Mouse (Mus musculus) stomach, embryonic 14.5 days (tissue): ENCODE data around the gene 6330409D20Rik. TPM values are rescaled to one million over a fixed set of nuclear protein-coding genes. Genes with fewer than 3 reads are reported as not detected.

Experiments used
- ATAC-seq: fragments of 200-750 bp; cut with Nextera tagmentation; 2 replicates; pipeline ENCODE4 v1.8.0; 2017; ENCODE audit warnings: low read depth, moderate TSS enrichment; ENCODE audit not compliant: insufficient number of reproducible peaks, insufficient read depth, low FRiP score
- H3K27ac ChIP-seq: fragments of 300-500 bp; sonication (generic); 2 replicates; pipeline ENCODE4 v1.5.1; 2014; ENCODE audit warnings: mild to moderate bottlenecking, low read length, moderate library complexity, mixed read lengths
- H3K27me3 ChIP-seq: fragments of 300-500 bp; sonication (generic); 2 replicates; pipeline ENCODE4 v1.6.1; 2014; ENCODE audit warnings: low read length, control low read depth, mixed read lengths; ENCODE audit not compliant: control insufficient read depth, insufficient read depth
- H3K36me3 ChIP-seq: fragments of 300-500 bp; sonication (generic); 2 replicates; pipeline ENCODE4 v1.6.1; 2014; ENCODE audit warnings: mild to moderate bottlenecking, control low read depth, low read length, moderate library complexity, mixed read lengths; ENCODE audit not compliant: control insufficient read depth, insufficient read depth
- H3K4me1 ChIP-seq: fragments of 300-500 bp; sonication (generic); 2 replicates; pipeline ENCODE4 v1.6.1; 2014; ENCODE audit warnings: low read length, control low read depth, mixed read lengths; ENCODE audit not compliant: control insufficient read depth, insufficient read depth
- H3K4me2 ChIP-seq: fragments of 300-500 bp; sonication (generic); replicated peaks from 2 replicates; pipeline ENCODE4 v1.6.1; 2014; ENCODE audit warnings: low read depth, low read length, control low read depth
- H3K4me3 ChIP-seq: fragments of 300-500 bp; sonication (generic); 2 replicates; pipeline ENCODE4 v1.5.1; 2014; ENCODE audit warnings: low read depth, low read length, control low read depth
- H3K9ac ChIP-seq: fragments of 300-500 bp; sonication (generic); replicated peaks from 2 replicates; pipeline ENCODE4 v1.6.1; 2014; ENCODE audit warnings: low read depth, mild to moderate bottlenecking, control low read depth, low read length, moderate library complexity, mixed read lengths
- H3K9me3 ChIP-seq: fragments of 300-500 bp; sonication (generic); 2 replicates; pipeline ENCODE4 v1.6.1; 2016; ENCODE audit warnings: low read depth, low read length, control low read depth; ENCODE audit not compliant: control insufficient read depth
- WGBS: fragments of 180-500 bp; shearing (Covaris S2); extraction: QIAGEN DNeasy Blood & Tissue Kit; methylation state at CpG from one replicate; pipeline ENCODE4 v1.1.7; 2014; 5-methylcytosine and 5-hydroxymethylcytosine counted together
- microRNA counts: library from miRNA; unstranded; fragments of <30 nt; microRNA quantifications from one replicate; lab custom pipeline; 2016
- microRNA-seq: library from miRNA; unstranded; fragments of <30 nt; microRNA quantifications from one replicate; pipeline ENCODE4, GENCODE M21; 2016
- polyA plus RNA-seq: library from polyadenylated mRNA; unstranded; fragments of >200 nt; fragmentation: Nextera tagmentation; extraction: Ambion mirVana; gene quantifications from 2 replicates; pipeline ENCODE4 v1.2.1, GENCODE M21; 2014

Gene 6330409D20Rik
- polyA plus RNA-seq, 1 experiment from 2014 or later: 0.67 TPM

DNA sequence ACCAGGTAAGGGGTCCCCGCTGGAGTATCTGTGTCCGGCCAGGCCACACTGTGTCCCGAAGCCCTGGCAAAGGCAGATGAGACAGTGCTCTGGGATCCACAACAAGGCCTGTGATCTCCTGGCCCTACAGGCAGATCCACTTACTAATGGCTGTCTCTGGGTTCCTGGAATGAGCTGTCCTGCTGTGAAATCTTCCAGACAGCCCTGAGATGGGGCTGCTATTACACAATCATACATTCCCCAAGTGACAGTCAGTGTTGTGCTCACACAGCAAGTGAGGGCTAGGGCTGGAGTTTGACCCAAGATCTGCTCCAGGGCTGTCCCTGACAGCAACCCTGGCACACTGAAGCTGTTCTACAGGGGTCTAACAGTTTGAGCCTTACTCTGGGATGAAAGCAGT lies 55.0 kb downstream of the 6330409D20Rik start:
- no peaks in the 10 kb centered on the region for H3K9me3 ChIP-seq
- no peak overlapping the region for H3K9ac ChIP-seq
- H3K36me3 ChIP-seq: peaks cover 52% of the 10 kb centered on the region
- H3K27ac ChIP-seq: no peak overlapping the region
- no peak overlapping the region for H3K4me3 ChIP-seq
- WGBS: 90% methylated on average over 3 of the region's 3 CpGs
- no peak overlapping the region for H3K4me2 ChIP-seq
- peaks cover 9% of the 10 kb centered on the region for H3K4me1 ChIP-seq
- no peak for ATAC-seq
- H3K27me3 ChIP-seq: no peaks in the 10 kb centered on the region

DNA sequence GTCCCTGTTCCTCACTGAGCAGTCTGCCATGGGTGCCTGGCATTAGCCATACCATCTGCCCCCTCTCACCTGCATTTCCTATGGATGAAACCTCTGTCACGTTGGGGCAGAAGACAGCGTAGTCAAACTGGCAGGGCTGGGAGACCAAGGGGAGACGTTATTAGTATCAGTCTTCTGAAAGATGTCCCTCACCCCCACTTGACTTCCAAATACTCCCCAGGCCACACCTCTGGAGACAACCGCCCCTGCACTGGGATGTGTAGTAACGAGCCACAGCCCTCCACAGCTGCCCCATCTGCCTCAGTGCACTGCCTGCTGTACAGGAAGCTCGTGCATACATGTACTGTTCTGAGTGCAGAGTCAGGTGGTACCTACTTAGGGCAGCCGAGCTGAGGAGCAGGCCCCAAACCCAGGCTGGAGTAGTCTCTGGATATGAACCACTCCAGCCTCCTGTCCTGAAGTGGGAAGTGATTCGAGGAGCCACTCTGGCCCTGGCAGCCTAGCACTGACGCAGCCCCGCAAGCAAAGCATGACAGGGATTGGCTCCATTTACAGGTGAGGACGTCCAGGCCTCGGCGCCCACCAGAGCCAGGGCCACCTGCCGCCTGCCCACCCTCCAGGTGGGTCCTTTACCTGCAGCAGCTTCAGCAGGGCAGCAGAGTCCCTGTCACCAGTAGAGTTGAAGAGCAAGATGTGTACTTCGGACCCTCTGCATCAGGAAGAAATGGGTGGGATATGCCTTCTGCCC lies 56.0 kb downstream of the 6330409D20Rik start:
- peaks cover 13% of the 10 kb centered on the region for H3K4me1 ChIP-seq
- no peak overlapping the region for H3K4me2 ChIP-seq
- no peak overlapping the region for H3K27ac ChIP-seq
- no peak for ATAC-seq
- H3K36me3 ChIP-seq: peaks cover 56% of the 10 kb centered on the region
- H3K27me3 ChIP-seq: no peaks in the 10 kb centered on the region
- no peaks in the 10 kb centered on the region for H3K9me3 ChIP-seq
- no peak overlapping the region for H3K4me3 ChIP-seq
- 91% methylated on average over 15 of the region's 15 CpGs for WGBS
- no peak overlapping the region for H3K9ac ChIP-seq

DNA sequence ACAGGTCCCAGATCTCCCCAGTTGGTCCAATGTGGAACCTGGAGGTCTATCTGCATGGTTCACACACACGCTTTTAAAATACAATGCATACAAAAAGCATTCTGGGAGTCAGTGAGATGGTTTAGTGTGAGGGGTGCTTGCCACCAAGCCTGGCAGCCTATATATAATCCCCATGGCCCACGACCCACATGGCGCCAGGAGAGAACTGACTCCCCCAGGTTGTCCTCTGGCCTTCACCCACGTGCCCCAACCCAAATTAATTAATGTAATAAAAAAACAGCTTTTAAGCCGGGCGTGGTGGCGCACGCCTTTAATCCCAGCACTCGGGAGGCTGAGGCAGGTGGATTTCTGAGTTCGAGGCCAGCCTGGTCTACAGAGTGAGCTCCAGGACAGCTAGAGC lies 57.1 kb downstream of the 6330409D20Rik start:
- Histone ChIP-seq H3K9me3 (no peaks in the 10 kb centered on the region), H3K27me3 (no peaks in the 10 kb centered on the region), H3K9ac (no peak overlapping the region), H3K4me1 (peaks cover 14% of the 10 kb centered on the region), H3K4me2 (no peak overlapping the region), H3K4me3 (no peak overlapping the region), H3K27ac (no peak overlapping the region), H3K36me3 (peaks cover 56% of the 10 kb centered on the region)
- 87% methylated on average over 10 of the region's 10 CpGs for WGBS
- ATAC-seq: no peak

DNA sequence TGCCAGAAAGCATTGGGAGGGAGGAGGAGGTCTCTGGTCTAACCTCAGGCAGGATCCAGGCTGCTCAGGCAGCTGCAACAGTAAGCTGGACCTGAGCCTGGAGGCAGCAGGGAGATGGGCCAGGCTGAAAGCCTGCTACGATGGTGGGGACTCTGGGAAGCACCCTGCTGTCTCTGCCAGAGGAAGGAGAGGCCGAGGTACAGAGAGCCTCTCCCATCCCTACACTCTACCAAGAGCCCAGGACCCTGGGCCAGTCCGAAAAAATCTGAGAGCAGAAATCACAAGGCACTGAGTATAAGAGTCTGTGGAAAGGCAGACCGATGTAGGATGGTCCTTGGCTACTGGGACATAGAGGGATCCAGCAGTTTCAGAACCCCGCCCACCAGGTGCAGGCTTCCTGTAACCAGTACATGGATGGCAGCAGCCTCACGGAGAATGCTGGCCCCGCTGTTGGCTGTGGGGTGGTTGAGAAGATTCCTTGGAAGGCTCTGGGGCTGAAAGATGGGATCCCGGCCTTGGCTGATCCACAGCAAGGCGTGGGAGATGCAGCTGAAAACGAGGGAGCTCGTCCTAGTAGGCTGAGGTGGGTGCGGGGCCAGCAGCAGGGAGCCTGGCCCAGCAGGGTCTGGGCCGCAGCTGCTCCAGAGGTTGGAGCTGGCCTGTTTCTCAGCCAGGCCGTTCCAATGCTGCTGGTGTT lies 57.9 kb downstream of the 6330409D20Rik start:
- Histone ChIP-seq H3K36me3 (peaks cover 56% of the 10 kb centered on the region), H3K4me3 (no peak overlapping the region), H3K27me3 (no peaks in the 10 kb centered on the region), H3K4me2 (no peak overlapping the region), H3K9me3 (no peaks in the 10 kb centered on the region), H3K9ac (no peak overlapping the region), H3K4me1 (peaks cover 14% of the 10 kb centered on the region), H3K27ac (no peak overlapping the region)
- WGBS: 77% methylated on average over 14 of the region's 14 CpGs
- ATAC-seq: no peak

MicroRNAs within 50 kb of the gene (microRNA counts, 519-probe panel; counts per million panel counts)
- 1,467 counts per million, percentile 8 among the panel's probes with 10 or more counts for microRNA mmu-miR-2861 (lab: Ali Mortazavi, UCI)

Small RNA genes lying within 50 kb of the gene (microRNA-seq; reads per million reads assigned to microRNA genes)
- gene Mir2861: not detected
- not detected for gene Mir3960
- not detected for gene Mir8093

Other genes starting within 250 kb of the 6330409D20Rik start
- 10.6 and 14.0 TPM in 2 replicates for gene Fam102a, start 205.7 kb downstream of the 6330409D20Rik start, polyA plus RNA-seq
- gene Dpm2, start 170.2 kb downstream of the 6330409D20Rik start, polyA plus RNA-seq: 122 TPM in 2 replicates
- gene Pip5kl1, start 166.2 kb downstream of the 6330409D20Rik start, polyA plus RNA-seq: 0.46 and 1.4 TPM in 2 replicates
- gene 9430097D07Rik, start 165.3 kb downstream of the 6330409D20Rik start, polyA plus RNA-seq: 0.22 TPM in 1 of 2 replicates, not detected in the other
- gene St6galnac4, start 153.9 kb downstream of the 6330409D20Rik start, polyA plus RNA-seq: 17.0 and 18.1 TPM in 2 replicates
- 7.4 and 7.9 TPM in 2 replicates for gene St6galnac6, start 141.3 kb downstream of the 6330409D20Rik start, polyA plus RNA-seq
- 16.7 and 17.1 TPM in 2 replicates for gene Ak1, start 119.3 kb downstream of the 6330409D20Rik start, polyA plus RNA-seq
- gene Eng, start 94.4 kb downstream of the 6330409D20Rik start, polyA plus RNA-seq: 49.1 and 54.5 TPM in 2 replicates
- 25.9 and 27.1 TPM in 2 replicates for gene Fpgs, start 36.9 kb downstream of the 6330409D20Rik start, polyA plus RNA-seq
- 78.6 and 80.8 TPM in 2 replicates for gene Cdk9, start 27.9 kb downstream of the 6330409D20Rik start, polyA plus RNA-seq
- gene Sh2d3c, start 20.0 kb downstream of the 6330409D20Rik start, polyA plus RNA-seq: 28.2 and 28.4 TPM in 2 replicates
- gene Tor2a, start 16.2 kb upstream of the 6330409D20Rik start, polyA plus RNA-seq: 71.3 and 75.7 TPM in 2 replicates
- gene Ttc16, start 34.6 kb upstream of the 6330409D20Rik start, polyA plus RNA-seq: 0.13 and 0.64 TPM in 2 replicates
- gene Ptrh1, start 34.8 kb upstream of the 6330409D20Rik start, polyA plus RNA-seq: 4.3 and 5.6 TPM in 2 replicates
- 0.21 and 0.75 TPM in 2 replicates for gene Cfap157, start 43.4 kb upstream of the 6330409D20Rik start, polyA plus RNA-seq
- gene Stxbp1, start 106.2 kb upstream of the 6330409D20Rik start, polyA plus RNA-seq: 22.6 and 23.5 TPM in 2 replicates
- gene Fam129b, start 135.1 kb upstream of the 6330409D20Rik start, polyA plus RNA-seq: 31.9 and 34.7 TPM in 2 replicates
- 232 and 269 TPM in 2 replicates for gene Rpl12, start 220.5 kb upstream of the 6330409D20Rik start, polyA plus RNA-seq
- 7.8 and 8.8 TPM in 2 replicates for gene Lrsam1, start 220.6 kb upstream of the 6330409D20Rik start, polyA plus RNA-seq
- gene Slc2a8, start 241.1 kb upstream of the 6330409D20Rik start, polyA plus RNA-seq: 12.1 and 14.0 TPM in 2 replicates